Mouse (Mus musculus): ENCODE measurements at regions not wholly inside any gene's neighbourhood (a gene's known extent, or its start where the extent isn't known, plus 50 kb on each side); places are given as distances from the start of the nearest gene placed in this dataset.
"Not testable (repeated sequence)": the region's sequence is repeated elsewhere in the genome, so short reads cannot be mapped to it uniquely, and the experiment has no call there.

- DNase-seq, result no peak
Observed at GRCm38 (mm10) chr15:62271428-62271827, 1348.6 kb upstream of the A1bg start.

DNA sequence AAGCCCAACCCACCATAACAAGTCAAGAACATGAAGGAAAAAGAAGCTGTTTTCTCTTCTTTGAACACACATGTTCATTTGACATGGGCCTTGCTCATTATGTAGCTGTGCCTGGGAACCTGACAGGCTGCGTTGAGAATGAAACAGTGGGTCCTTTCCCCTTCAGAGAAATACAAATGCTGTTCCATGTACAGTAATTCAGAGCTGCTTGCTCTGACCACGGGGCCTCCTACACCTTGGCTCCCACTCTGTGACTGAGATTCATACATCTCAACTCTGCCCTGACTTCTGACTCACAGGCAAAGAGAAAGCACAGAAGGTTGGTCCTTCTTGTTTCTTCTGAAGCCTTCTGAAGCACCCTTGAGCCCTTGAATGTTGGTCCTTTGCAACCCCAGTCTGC lies 1345.4 kb upstream of the A1bg start:
- no peak for DNase-seq

DNA sequence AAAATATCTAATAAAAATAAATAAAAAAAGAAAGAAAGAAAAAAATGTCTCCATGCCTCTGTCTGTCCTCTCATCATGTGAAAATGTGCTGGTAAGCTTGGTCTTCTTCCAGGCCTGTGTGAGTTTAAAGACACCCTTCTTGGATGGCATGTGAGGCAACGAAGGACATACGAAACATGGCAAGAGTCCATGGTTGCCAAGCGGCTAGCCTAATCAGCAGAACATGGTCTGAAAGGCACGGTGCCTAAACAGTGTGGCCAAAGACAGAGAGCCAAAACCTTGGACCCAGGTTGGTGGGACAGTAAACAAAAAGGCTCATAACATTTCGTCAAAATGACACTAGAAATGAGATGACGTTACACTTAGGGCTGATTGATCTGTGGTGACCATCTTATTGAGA lies 1344.7 kb upstream of the A1bg start:
- no peak for DNase-seq

DNA sequence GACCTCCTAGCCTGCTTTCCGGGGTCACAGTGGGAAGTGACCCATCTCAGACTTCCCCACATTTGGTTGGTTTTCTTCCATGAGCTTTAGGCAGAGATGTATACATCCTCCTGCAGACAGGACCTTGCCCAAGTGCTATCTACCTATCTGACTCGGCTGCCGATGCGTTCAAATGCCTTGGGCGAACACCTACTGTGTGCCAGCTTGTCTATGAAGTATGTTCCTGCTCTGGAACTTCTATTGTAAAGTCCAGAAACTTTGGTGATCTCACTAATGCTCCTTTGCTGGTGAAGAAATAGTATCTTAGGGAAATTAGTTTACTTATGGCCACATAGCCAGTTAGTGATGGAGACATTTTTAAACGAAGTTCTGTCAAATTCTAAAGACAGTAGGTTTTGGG lies 1343.2 kb upstream of the A1bg start:
- DNase-seq, result no peak

GRCm38 (mm10) chr15:62265484-62265937 lies 1342.7 kb upstream of the A1bg start:
- no peak for DNase-seq

GRCm38 (mm10) chr15:62264966-62265365 lies 1342.2 kb upstream of the A1bg start:
- DNase-seq, result no peak

- no peak for DNase-seq
Observed at GRCm38 (mm10) chr15:62264183-62264582, 1341.4 kb upstream of the A1bg start.

DNA sequence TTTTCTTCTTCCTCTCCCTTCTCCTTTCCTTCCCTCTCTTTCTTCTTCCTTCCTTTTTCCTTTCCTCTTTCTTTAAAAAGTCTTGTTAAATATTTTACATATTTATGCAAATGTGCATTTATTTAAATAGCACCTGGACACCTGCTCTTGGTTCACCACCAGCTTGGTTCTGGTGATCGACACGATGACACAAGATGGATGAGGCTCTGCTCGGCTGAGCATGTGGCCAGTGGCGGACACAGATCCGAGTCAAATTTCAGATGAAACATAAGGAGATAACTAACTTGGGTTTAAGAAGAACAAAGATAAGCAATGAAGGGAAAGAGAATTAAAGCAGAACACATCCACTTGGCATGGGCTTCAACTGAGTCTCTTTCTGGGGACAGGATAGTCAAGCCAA lies 1339.7 kb upstream of the A1bg start:
- DNase-seq, result no peak

DNA sequence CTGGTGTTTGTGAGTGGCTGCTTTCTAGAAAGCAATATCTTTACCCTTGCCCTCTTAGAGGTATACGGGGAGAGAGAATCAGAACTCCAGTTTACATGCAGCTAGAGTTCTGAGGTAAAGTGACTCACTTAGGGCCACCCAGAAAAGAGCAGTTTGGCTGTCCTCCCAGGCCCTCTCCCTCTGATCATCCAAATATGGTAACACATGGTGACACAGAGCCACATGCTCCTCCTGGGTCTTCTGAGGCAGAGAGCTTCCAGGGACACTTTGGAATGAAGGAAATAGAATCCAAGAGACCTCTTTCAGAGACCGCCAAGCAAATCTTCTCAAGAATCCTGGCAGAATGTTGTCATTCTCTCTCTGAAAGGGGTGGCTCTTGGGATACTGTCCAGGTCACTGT lies 1338.7 kb upstream of the A1bg start:
- peak; percentile 27 for DNase-seq

DNA sequence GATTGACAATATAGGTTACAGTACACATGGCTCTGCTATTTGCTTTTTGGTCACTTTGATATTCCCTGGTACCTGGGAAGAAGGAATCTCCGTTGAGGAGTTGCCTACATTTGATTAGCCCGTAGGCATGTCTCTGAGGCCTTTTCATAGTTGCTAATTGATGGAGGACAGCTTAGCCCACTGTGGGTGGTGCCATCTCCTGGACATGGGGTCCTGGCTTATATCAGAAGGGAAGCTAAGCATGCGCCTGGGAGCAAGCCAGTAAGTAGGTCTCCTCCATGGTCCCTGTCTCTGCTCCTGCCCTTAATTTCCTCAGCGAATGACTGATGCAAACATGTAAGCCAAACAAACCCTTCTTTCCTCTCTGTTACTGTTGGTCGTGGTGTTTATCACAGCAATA lies 1335.8 kb upstream of the A1bg start:
- no peak for DNase-seq

DNA sequence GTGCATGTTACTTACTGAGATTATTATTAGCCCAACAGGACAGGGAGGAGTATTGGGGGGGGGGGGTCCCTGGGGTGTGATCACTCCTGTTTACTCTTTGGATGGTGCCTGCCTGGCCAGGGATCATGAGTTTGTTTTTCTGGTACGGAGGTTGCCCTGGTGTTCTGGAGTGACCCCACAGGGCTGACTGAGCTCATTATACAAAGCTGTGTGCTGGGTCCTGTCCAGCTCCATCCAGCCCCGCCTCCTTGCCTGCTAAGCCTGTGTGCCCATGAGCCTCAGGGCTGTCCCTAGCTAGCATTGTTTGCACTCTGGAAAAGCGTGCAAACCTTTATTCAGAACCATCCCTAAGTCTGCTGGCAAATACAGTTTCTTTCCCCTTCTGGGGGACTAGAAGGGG lies 1335.1 kb upstream of the A1bg start:
- DNase-seq, result peak; percentile 80

- DNase-seq, result no peak
Observed at GRCm38 (mm10) chr15:62257110-62257667, 1334.4 kb upstream of the A1bg start.

GRCm38 (mm10) chr15:62255571-62255970 lies 1332.8 kb upstream of the A1bg start:
- DNase-seq, result no peak

DNA sequence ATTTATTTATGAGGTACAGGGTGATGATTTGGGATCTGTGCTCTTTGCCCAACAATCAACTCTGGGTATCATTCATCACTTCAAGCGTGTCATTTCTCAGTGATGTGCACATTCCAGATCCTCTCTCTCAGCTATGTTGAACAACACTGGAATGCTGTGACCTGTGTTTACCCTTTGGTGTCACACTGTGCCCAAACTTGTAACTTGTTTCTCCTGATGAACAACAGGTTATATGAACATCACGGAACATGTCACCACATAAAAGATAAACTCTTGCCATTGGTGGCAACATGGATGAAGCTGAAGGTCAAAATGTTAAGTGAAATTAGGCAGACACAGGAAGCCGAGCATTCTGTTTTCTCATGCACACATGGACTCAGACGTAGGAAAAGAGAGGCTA lies 1330.9 kb upstream of the A1bg start:
- DNase-seq, result no peak

GRCm38 (mm10) chr15:62252078-62252833 lies 1329.4 kb upstream of the A1bg start:
- DNase-seq, result not testable (repeated sequence)

DNA sequence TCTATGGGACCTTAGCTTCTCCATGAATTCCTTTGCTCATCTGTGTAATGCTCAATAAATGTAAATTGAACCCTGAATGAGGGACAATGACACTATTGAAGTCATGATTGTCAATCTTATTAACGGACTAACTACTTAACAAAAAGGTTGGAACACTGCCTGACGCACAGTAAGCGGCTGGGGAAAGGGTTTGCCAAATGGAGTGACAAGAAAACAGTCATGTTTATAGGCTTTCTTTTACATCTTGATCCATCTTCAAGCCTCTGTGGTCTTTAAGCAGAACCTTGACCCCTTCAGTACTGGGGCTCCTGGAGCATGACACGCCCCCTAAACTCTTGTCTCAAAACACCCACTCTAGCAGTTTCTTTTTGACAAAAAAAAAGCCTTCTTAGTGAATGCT lies 1326.6 kb upstream of the A1bg start:
- DNase-seq, result no peak

- DNase-seq, result no peak
Observed at GRCm38 (mm10) chr15:62246561-62247079, 1323.8 kb upstream of the A1bg start.

DNA sequence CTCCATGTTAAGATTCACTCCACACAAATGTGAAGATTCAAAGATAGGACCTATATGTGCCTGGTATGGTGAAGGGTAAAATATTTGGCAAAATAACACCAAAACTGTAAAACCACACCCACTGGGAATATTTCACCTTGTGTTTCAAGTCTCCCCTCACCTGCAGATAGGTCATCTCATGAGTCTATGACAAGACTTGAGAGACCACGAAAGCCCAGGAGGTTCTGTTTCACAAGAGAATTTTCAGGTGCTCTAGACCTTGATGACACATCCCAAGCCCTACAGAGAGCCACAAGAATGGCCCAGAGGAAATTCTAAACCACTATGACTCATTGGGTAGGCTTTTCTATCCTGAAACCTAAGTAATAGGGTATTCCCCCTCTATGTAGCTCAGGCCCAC lies 1322.4 kb upstream of the A1bg start:
- no peak for DNase-seq

- DNase-seq, result no peak
Observed at GRCm38 (mm10) chr15:62244819-62245218, 1322.0 kb upstream of the A1bg start.

GRCm38 (mm10) chr15:62240031-62240430 lies 1317.2 kb upstream of the A1bg start:
- DNase-seq, result no peak

GRCm38 (mm10) chr15:62238503-62239045 lies 1315.8 kb upstream of the A1bg start:
- DNase-seq, result no peak

- DNase-seq, result no peak
Observed at GRCm38 (mm10) chr15:62236056-62236455, 1313.2 kb upstream of the A1bg start.

DNA sequence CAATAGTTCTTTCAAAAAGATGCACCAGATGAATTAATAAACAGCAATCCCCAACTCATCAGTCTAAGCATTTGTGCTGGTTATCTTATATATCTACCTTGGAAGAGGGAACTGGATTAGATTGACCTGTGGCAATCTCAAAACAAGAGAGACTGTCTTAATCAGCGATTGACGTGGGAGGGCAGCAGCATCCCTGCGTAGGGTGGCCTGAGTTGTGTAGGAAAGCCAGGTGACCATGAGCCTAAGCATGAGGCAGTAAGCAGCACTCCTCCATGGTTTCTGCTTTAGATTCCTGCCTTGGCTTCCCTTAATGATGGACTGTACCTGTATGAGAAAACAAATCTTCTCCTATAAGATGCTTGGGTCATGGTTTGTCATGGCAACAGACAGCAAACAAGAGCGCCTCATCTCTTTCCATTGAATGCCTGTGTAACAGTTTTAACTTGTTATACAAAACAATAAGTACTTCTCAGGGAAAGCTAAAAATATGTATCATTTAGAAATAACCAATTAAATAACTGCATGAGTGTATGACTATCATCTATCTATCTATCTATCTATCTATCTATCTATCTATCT lies 1311.5 kb upstream of the A1bg start:
- no peak for DNase-seq

DNA sequence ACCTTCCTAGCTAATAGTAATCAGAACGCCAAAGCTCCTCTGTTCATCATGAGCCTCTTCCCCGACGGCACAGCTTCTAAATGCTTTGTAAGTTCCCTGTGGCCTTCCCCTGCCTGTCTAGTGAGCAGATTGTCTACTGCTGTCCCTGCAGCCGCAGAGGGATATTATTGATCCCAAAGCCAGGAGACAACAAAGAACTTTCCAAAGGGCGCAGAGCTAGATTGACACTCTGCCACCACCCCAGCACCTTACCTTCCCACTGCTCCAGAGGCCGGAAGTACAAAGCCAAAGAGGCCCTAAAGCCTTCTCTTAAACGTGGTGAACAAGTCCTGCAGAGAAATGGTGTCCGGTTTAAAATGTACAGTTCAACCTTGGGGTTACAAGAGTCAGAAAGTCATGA lies 1310.3 kb upstream of the A1bg start:
- no peak for DNase-seq

All from kidney, postnatal 10 days (tissue).